Mouse (Mus musculus): ENCODE measurements at regions not wholly inside any gene's neighbourhood (a gene's known extent, or its start where the extent isn't known, plus 50 kb on each side); places are given as distances from the start of the nearest gene placed in this dataset.

DNA sequence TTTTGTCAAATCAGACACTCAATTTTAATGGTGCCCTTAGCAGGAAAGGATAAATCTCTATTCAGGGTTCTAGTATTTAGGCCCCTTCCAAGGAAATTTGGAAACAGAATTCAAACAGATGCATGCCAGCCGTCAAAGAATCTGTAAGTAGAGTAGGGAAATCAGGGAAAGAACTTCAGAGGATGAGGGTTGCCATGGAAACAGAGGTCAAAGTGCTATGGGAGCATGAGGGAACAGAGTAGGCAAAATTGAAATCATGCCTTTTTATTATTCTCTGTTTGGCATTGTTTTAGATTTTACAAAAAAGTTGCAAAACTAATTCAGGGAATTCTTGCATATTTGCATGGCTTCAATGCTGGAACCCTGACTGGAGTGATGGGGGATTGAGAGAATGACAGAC lies 1916.4 kb upstream of the Lrrc6 start:
- no peak for TF ChIP-seq CTCF (conservative IDR thresholded peaks at IDR 0.05; ENCODE audit: insufficient read depth, insufficient read length, low read depth, low read length)
- no peak for TF ChIP-seq POLR2A (IDR thresholded peaks at IDR 0.05; ENCODE audit: low read depth, low read length)
